Mouse (Mus musculus) gastrocnemius, adult 18-20 months (tissue): ENCODE results near the gene C1qtnf12. TPM values are rescaled to one million over a fixed set of nuclear protein-coding genes. Genes with fewer than 3 reads are reported as not detected.

Experiments
- DNase-seq: peaks from one replicate; pipeline ENCODE4 v3.0.0; 2021; ENCODE audit warnings: low spot score
- total RNA-seq, 2 experiments: library from RNA; stranded (reverse); gene quantifications; 2 replicates each; pipeline ENCODE4 v1.2.3; 2021

The C1qtnf12 gene
- total RNA-seq, 2 experiments from 2014 or later, result 16.9 to 19.7 TPM

GRCm38 (mm10) chr4:155993606-155994005 is 31.5 kb downstream of the C1qtnf12 start:
- DNase-seq, result no peak

GRCm38 (mm10) chr4:156004109-156004508 is 42.0 kb downstream of the C1qtnf12 start:
- DNase-seq, result no peak

- no peak for DNase-seq
Measured at GRCm38 (mm10) chr4:156008369-156008768, 46.3 kb downstream of the C1qtnf12 start.

GRCm38 (mm10) chr4:156013637-156014036 is 51.5 kb downstream of the C1qtnf12 start, which contains the start of gene Tnfrsf4:
Tnfrsf4 (plus strand) TSS chr4:156013843.
- DNase-seq, result no peak

GRCm38 (mm10) chr4:156014436-156014835 is 52.3 kb downstream of the C1qtnf12 start:
- DNase-seq, result no peak

Other genes with a start within 250 kb of the C1qtnf12 start
- gene Tmem240, start 227.5 kb upstream of the C1qtnf12 start, total RNA-seq, result under 1 TPM; 0.07 to 0.25 TPM
- 10 to 100 TPM; 25.0 to 28.1 TPM for gene Atad3a, start 201.2 kb upstream of the C1qtnf12 start, total RNA-seq
- gene Vwa1, start 187.6 kb upstream of the C1qtnf12 start, total RNA-seq, result 1 to 10 TPM; 5.3 to 9.7 TPM
- gene Tmem88b, start 176.4 kb upstream of the C1qtnf12 start, total RNA-seq, result under 1 TPM; 0.39 to 0.47 TPM
- gene Ankrd65, start 171.9 kb upstream of the C1qtnf12 start, total RNA-seq, result not detected
- 10 to 100 TPM; 50.3 to 54.0 TPM for gene Mrpl20, start 159.4 kb upstream of the C1qtnf12 start, total RNA-seq
- 10 to 100 TPM; 15.4 to 18.3 TPM for gene Ccnl2, start 149.8 kb upstream of the C1qtnf12 start, total RNA-seq
- 10 to 100 TPM; 79.5 to 82.6 TPM for gene Aurkaip1, start 131.0 kb upstream of the C1qtnf12 start, total RNA-seq
- gene Mxra8, start 122.6 kb upstream of the C1qtnf12 start, total RNA-seq, result 10 to 100 TPM; 25.0 to 29.7 TPM
- gene Dvl1, start 114.9 kb upstream of the C1qtnf12 start, total RNA-seq, result 100 to 1,000 TPM; 104 to 106 TPM
- under 1 TPM; 0.09 to 0.12 TPM for gene Tas1r3, start 99.0 kb upstream of the C1qtnf12 start, total RNA-seq
- gene Cptp, start 92.9 kb upstream of the C1qtnf12 start, total RNA-seq, result 10 to 100 TPM; 13.0 to 16.2 TPM
- 10 to 100 TPM; 13.9 to 14.0 TPM for gene Ints11, start 92.8 kb upstream of the C1qtnf12 start, total RNA-seq
- 10 to 100 TPM; 11.2 to 13.2 TPM for gene Pusl1, start 70.5 kb upstream of the C1qtnf12 start, total RNA-seq
- gene Acap3, start 70.5 kb upstream of the C1qtnf12 start, total RNA-seq, result 1 to 10 TPM; 6.6 to 7.3 TPM
- gene Ube2j2, start 18.5 kb upstream of the C1qtnf12 start, total RNA-seq, result 10 to 100 TPM; 62.3 to 66.4 TPM
- 1 to 10 TPM; 1.3 TPM for gene B3galt6, start 30.3 kb downstream of the C1qtnf12 start, total RNA-seq
- gene Sdf4, start 30.6 kb downstream of the C1qtnf12 start, total RNA-seq, result 10 to 100 TPM; 77.2 to 85.0 TPM
- gene Tnfrsf4, start 51.5 kb downstream of the C1qtnf12 start, total RNA-seq, result 1 to 10 TPM; 1.2 to 1.3 TPM
- not detected for gene Tnfrsf18, start 63.8 kb downstream of the C1qtnf12 start, total RNA-seq
- gene Ttll10, start 97.1 kb downstream of the C1qtnf12 start, total RNA-seq, result not detected
- 1 to 10 TPM; 2.1 to 3.1 TPM for gene 9430015G10Rik, start 147.7 kb downstream of the C1qtnf12 start, total RNA-seq
- gene Rnf223, start 168.2 kb downstream of the C1qtnf12 start, total RNA-seq, result not detected
- gene Agrn, start 235.2 kb downstream of the C1qtnf12 start, total RNA-seq, result 1 to 10 TPM; 4.8 to 5.6 TPM
- under 1 TPM; 0.32 to 0.74 TPM for gene Isg15, start 238.5 kb downstream of the C1qtnf12 start, total RNA-seq
- 1 to 10 TPM; 3.7 to 4.9 TPM for gene AW011738, start 241.0 kb downstream of the C1qtnf12 start, total RNA-seq